Mouse (Mus musculus) heart, embryonic 15.5 days (tissue): ENCODE results near the gene Lmna. TPM values are rescaled to one million over a fixed set of nuclear protein-coding genes. Genes with fewer than 3 reads are reported as not detected.
A peak's percentile ranks its signal among the peaks of the same experiment; 100 is the strongest.

Experiments used
- ATAC-seq: fragments of 200-750 bp; cut with Nextera tagmentation; replicated peaks from 2 replicates; pipeline ENCODE4 v1.8.0; 2017; ENCODE audit warnings: low read depth, moderate TSS enrichment; ENCODE audit not compliant: insufficient number of reproducible peaks, insufficient read depth, low FRiP score
- H3K27ac ChIP-seq: fragments of 300-500 bp; sonication (generic); 2 replicates; pipeline ENCODE4 v1.5.1; 2015; ENCODE audit warnings: mild to moderate bottlenecking, inconsistent platforms
- H3K27me3 ChIP-seq: fragments of 300-500 bp; sonication (generic); 2 replicates; pipeline ENCODE4 v1.6.1; 2015; ENCODE audit warnings: inconsistent platforms
- H3K36me3 ChIP-seq: fragments of 300-500 bp; sonication (generic); 2 replicates; pipeline ENCODE4 v1.6.1; 2015; ENCODE audit warnings: mild to moderate bottlenecking, inconsistent platforms
- H3K4me1 ChIP-seq: fragments of 300-500 bp; sonication (generic); replicated peaks from 2 replicates; pipeline ENCODE4 v1.6.1; 2015; ENCODE audit warnings: inconsistent platforms
- H3K4me2 ChIP-seq: fragments of 300-500 bp; sonication (generic); 2 replicates; pipeline ENCODE4 v1.6.1; 2015; ENCODE audit warnings: inconsistent platforms, mild to moderate bottlenecking, moderate library complexity
- H3K4me3 ChIP-seq: fragments of 300-500 bp; sonication (generic); 2 replicates; pipeline ENCODE4 v1.5.1; 2015; ENCODE audit warnings: mild to moderate bottlenecking, inconsistent platforms
- H3K9ac ChIP-seq: fragments of 300-500 bp; sonication (generic); 2 replicates; pipeline ENCODE4 v1.6.1; 2015; ENCODE audit warnings: mild to moderate bottlenecking, inconsistent platforms
- H3K9me3 ChIP-seq: fragments of 300-500 bp; sonication (generic); replicated peaks from 2 replicates; pipeline ENCODE4 v1.6.1; 2016; ENCODE audit warnings: inconsistent platforms
- WGBS: fragments of 180-500 bp; shearing (Covaris S2); methylation state at CpG from one replicate; pipeline ENCODE4 v1.1.7; 2015; ENCODE audit warnings: mixed read lengths; 5-methylcytosine and 5-hydroxymethylcytosine counted together
- polyA plus RNA-seq: library from polyadenylated mRNA; unstranded; fragments of >200 nt; fragmentation: Nextera tagmentation; extraction: Ambion mirVana; gene quantifications from 2 replicates; pipeline ENCODE4 v1.2.1, GENCODE M21; 2015

Gene Lmna
- polyA plus RNA-seq, 1 experiment from 2014 or later: 110 TPM

DNA sequence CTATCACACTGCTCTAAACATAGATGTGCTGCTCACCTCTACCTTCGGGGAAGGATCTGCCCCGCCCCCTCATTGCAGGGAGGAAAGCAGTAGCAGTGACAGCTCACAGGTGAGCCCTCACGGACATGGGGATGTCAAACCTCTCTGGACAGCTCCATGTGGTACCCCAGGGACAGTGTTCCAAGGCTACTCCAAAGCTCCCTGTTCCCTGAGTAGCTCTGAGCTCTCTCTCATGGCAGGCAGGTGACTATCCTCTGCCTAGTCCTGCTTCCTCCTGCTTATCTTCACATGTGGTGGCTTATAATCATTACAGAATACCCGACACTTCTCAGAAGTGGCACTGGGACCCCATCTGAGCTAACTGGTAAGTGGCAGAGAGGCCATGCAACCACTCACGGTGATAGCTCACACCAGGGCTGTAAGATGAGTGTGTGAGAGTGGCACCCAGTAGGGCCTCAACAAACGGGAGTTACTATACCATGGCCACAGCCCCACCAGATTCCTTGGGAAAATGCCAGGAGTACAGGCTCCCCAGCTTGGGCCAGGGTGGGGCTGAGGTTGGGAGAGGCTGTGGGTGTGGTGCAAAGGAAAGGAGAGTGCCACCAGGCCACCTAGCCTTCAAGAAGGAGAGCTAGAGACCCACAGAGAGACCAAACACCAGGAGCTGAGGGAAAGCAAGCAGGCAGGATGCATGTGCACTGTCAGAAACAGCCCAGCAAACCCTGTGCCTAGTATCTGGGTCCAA lies 37.1 kb upstream of the Lmna start:
- no peak overlapping the region for H3K4me2 ChIP-seq
- no peak for ATAC-seq
- H3K36me3 ChIP-seq: no peaks in the 10 kb centered on the region
- H3K9ac ChIP-seq: no peak overlapping the region
- WGBS: 60% methylated on average over 6 of the region's 6 CpGs
- no peak overlapping the region for H3K4me3 ChIP-seq
- H3K27ac ChIP-seq: no peak overlapping the region
- H3K4me1 ChIP-seq: peaks cover 10% of the 10 kb centered on the region
- H3K9me3 ChIP-seq: no peaks in the 10 kb centered on the region
- H3K27me3 ChIP-seq: no peaks in the 10 kb centered on the region

DNA sequence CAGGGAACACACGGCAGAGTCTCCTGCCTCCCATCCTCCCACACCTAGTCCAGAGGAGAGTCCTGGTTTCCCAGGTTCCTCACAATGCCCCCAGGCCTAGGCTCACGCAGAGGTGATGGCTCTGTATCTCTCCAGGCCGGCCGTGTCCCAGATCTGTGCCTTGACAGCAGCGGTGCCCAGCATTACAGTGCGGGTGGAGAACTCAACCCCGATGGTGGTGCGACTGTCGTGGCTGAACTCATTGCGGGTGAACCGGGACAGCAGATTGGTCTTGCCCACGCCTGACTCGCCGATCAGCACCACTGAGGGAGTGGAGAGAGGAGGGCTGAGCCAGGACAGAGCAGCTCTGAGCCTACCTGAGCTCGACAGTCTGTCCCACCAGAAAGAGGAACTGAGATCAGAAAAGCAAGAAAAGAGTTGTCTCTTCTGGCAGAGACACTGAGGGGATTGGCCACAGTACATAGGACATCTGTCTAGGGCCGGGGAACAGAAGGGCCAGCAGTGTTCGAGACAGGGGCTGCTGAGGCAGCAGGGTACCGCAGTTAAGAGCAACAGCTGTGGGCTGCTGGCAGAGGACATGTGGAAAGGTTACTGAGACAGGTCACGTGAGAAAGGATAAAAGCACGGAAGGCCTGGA lies 35.3 kb upstream of the Lmna start:
- Histone ChIP-seq H3K4me2 (no peak overlapping the region), H3K27me3 (no peaks in the 10 kb centered on the region), H3K9me3 (no peaks in the 10 kb centered on the region), H3K4me1 (peaks cover 8% of the 10 kb centered on the region), H3K36me3 (no peaks in the 10 kb centered on the region; the same call in 1 of the 2 replicates), H3K27ac (no peak overlapping the region), H3K4me3 (no peak overlapping the region), H3K9ac (no peak overlapping the region)
- WGBS: 61% methylated on average over 20 of the region's 20 CpGs
- no peak for ATAC-seq

DNA sequence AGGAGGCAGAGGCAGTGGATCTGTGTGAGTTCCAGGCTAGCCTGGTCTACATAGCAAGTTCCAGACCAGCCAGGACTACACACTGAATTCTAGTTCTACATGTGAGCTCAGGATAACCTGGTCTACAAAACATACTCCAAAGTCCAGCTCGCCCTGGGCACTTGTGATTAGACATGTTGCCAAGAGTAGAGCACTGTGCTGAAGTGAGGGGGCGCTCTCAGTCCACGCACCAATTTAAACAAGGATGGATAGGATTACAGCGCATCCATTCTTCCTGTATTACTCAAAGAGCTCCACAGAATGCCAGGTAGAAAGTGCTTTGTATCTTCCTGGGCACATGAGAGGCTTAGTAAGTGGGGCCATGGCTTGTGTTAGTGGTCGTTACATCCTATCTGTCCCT lies 34.8 kb upstream of the Lmna start:
- H3K27me3 ChIP-seq: no peaks in the 10 kb centered on the region
- H3K36me3 ChIP-seq: no peaks in the 10 kb centered on the region; the same call in 1 of the 2 replicates
- H3K4me3 ChIP-seq: no peak overlapping the region
- peaks cover 11% of the 10 kb centered on the region for H3K4me1 ChIP-seq
- H3K4me2 ChIP-seq: no peak overlapping the region
- no peaks in the 10 kb centered on the region for H3K9me3 ChIP-seq
- no peak overlapping the region for H3K9ac ChIP-seq
- 32% methylated on average over 5 of the region's 5 CpGs for WGBS
- H3K27ac ChIP-seq: no peak overlapping the region
- no peak for ATAC-seq

DNA sequence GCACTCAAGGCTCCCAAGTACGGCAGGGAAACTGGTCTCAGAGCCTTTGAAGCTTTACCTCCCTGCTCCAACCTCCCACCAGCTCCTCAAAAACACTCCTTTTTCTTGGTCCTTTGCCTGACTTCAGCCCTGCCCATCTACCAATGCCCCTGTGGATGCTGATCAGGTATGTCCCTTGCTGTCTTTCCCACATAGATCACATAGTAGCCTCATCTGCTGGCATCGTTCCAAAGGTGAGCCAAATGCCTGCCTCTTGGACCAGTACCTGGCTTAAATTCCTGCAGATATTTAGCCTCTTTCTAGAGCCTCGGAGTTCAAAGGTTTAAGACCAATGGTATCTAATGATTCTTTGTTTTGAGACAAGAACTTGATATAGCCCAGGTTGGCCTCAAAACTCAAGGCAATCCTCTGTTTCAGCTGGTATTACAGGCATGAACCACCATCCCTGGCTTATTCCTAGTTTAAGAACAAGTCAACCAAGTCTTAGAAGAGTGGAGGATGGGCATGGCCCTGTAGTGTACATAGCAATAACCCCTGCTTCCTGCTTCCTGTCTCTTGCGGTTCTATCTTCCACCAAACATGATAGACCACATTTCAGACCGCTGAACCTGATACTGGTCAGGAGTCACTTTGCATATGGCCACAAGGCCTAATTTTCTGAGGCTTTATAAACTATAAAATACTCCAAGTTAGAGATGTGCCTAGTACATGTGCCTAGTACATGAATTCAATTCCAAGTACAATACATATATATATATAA lies 34.1 kb upstream of the Lmna start:
- WGBS: 57% methylated on average over 5 of the region's 5 CpGs
- no peak for ATAC-seq
- no peaks in the 10 kb centered on the region for H3K9me3 ChIP-seq

DNA sequence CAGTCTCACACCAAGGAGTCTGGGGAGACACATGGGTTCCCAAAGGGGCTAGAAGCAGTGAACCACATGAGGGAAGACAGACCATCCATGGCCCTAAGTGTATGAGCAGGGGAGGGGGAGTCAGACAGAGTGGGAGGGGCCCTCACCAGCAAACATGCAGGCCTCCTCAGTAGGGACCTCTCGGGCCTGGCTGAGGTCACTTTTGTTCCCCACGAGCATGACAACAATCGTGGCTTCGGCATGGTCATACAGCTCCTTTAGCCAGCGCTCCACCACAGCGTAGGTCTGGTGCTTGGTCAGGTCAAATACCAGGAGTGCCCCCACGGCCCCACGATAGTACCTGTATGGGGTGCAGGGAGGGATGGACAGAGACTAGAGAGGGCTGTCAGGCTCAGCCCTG lies 33.4 kb upstream of the Lmna start:
- H3K4me2 ChIP-seq: no peak overlapping the region
- peaks cover 5% of the 10 kb centered on the region; the same call in 1 of the 2 replicates for H3K36me3 ChIP-seq
- WGBS: 82% methylated on average over 8 of the region's 8 CpGs

More for the DNA sequence above, 34.1 kb upstream of the Lmna start:
- H3K4me3 ChIP-seq: no peak overlapping the region
- no peak overlapping the region for H3K4me2 ChIP-seq
- no peak overlapping the region for H3K27ac ChIP-seq
- H3K27me3 ChIP-seq: no peaks in the 10 kb centered on the region
- peaks cover 11% of the 10 kb centered on the region for H3K4me1 ChIP-seq
- H3K36me3 ChIP-seq: no peaks in the 10 kb centered on the region; the same call in 1 of the 2 replicates
- no peak overlapping the region for H3K9ac ChIP-seq

DNA sequence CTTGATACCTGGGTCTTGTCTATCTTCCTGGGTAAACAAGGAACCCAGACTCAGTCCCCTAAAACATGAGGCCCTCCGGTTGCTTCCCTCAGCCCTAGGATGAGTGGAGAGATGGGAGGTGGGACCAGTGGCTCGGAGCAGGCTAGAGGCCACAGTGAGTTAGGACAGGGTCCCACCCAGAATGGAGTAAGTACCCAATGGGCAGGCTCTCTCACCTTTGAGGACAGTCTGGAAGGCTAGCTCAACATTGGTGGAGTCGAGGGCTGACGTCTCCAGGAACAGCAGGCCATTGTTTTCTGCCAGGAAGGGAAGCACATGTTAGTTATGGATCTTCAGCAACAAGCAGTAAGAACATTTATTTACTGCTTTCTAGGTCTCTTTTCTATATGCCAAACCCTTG lies 32.7 kb upstream of the Lmna start:
- H3K36me3 ChIP-seq: peaks cover 12% of the 10 kb centered on the region; the same call in 1 of the 2 replicates
- H3K9ac ChIP-seq: no peak overlapping the region
- ATAC-seq: no peak
- 69% methylated on average over 4 of the region's 4 CpGs for WGBS
- no peak overlapping the region for H3K4me3 ChIP-seq
- H3K4me2 ChIP-seq: no peak overlapping the region
- H3K27ac ChIP-seq: no peak overlapping the region
- H3K27me3 ChIP-seq: no peaks in the 10 kb centered on the region
- H3K4me1 ChIP-seq: peaks cover 18% of the 10 kb centered on the region
- H3K9me3 ChIP-seq: no peaks in the 10 kb centered on the region

More for the DNA sequence above, 33.4 kb upstream of the Lmna start:
- ATAC-seq: no peak
- no peaks in the 10 kb centered on the region for H3K9me3 ChIP-seq
- H3K4me1 ChIP-seq: peaks cover 16% of the 10 kb centered on the region
- no peak overlapping the region for H3K9ac ChIP-seq
- H3K27ac ChIP-seq: no peak overlapping the region
- no peak overlapping the region for H3K4me3 ChIP-seq
- no peaks in the 10 kb centered on the region for H3K27me3 ChIP-seq

DNA sequence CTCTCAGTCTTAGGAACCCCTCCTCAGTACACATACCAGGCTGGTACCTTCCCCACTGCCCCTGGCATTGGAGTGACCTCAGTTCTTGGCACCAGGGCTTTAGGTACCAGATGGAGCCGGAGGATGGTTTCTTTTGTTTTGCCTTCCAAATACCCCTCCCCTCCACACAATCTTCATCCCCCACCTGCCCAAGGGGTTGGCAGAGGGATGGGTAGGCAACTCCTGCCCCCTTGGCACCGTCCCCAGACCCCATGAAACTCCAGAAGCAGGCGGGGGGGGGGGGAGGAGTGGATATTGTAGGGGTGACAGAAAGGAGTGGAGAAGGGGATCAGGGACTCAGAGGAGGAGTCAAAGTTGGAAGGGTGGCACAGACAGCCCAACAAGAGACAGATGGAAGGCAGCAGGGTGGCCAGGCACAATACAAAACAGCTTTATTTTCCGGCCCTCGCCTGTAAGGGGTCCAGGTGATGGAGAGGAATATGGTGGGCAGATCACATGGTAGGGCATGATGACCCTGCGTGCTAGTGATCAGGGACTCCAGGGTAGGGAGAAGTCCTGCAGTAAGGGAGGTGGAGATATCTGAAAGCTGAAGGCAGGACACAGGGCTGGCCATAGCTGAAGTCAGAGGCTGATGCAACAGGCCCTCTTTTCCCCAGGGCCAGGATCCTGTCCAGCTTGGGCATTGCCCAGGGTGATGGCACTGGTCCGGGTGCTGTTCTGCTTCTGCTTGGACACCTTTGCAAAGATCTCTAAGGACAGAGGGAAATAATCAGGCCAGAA lies 32.1 kb upstream of the Lmna start:
- peaks cover 24% of the 10 kb centered on the region for H3K4me1 ChIP-seq
- H3K27me3 ChIP-seq: no peaks in the 10 kb centered on the region
- H3K9me3 ChIP-seq: no peaks in the 10 kb centered on the region
- no peak overlapping the region for H3K4me2 ChIP-seq
- H3K9ac ChIP-seq: no peak overlapping the region; the same call in 1 of the 2 replicates
- H3K27ac ChIP-seq: no peak overlapping the region
- H3K4me3 ChIP-seq: no peak overlapping the region
- ATAC-seq: no peak
- 71% methylated on average over 6 of the region's 7 CpGs for whole genome bisulfite sequencing
- H3K36me3 ChIP-seq: peaks cover 19% of the 10 kb centered on the region; the same call in 1 of the 2 replicates

DNA sequence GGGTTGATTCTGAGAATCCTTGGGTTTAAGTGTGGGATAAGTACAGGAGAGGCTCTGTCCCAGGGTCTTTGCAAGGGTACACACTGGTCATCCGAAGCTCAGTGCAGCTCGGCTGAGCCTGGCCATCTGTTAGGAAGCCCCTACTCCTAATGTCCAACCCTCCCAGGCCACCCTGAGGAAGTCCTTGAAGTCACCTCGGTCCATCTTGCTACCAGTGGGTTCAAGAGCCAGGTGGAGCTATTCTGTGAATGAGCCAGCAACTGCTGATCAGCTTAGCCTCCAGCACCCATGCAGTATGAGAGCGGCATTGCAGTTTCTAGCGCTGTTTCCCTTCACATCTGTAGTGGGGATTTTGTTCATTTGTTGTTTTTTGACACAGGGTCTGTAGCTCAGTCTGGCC lies 30.3 kb upstream of the Lmna start:
- Histone ChIP-seq H3K27ac (peak overlapping the region; percentile 31; the same call in 1 of the 2 replicates), H3K9ac (no peak overlapping the region)
- ATAC-seq: no peak

DNA sequence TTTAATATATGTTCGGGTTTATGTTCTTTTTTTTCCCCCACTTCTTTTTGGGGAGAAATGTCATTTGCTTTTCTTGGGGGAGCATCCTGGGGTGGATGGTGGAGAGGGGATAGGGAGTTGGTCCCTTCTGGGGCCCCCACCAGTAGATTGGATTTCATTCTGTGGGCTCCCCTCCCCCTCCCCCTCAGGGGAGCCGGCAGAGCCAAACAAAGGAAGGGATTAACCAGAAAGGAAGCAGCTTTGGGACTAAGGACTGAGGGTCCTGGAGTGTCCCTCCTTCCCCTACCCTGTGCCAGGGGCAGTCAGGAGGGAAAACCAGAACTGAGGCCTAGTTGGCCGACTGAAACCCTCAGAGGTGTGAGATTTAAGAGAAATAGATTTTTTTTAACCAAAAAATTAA lies 29.6 kb upstream of the Lmna start:
- no peak overlapping the region for H3K27ac ChIP-seq
- H3K4me3 ChIP-seq: no peak overlapping the region
- peaks cover 48% of the 10 kb centered on the region for H3K4me1 ChIP-seq
- H3K36me3 ChIP-seq: peaks cover 26% of the 10 kb centered on the region; the same call in 1 of the 2 replicates
- H3K27me3 ChIP-seq: no peaks in the 10 kb centered on the region
- ATAC-seq: no peak
- no peak overlapping the region for H3K9ac ChIP-seq
- 42% methylated on average over 3 of the region's 3 CpGs for WGBS
- H3K4me2 ChIP-seq: no peak overlapping the region
- no peaks in the 10 kb centered on the region for H3K9me3 ChIP-seq

More for the DNA sequence above, 30.3 kb upstream of the Lmna start:
- Histone ChIP-seq H3K36me3 (peaks cover 26% of the 10 kb centered on the region; the same call in 1 of the 2 replicates), H3K27me3 (no peaks in the 10 kb centered on the region), H3K4me2 (no peak overlapping the region), H3K4me1 (peaks cover 41% of the 10 kb centered on the region), H3K9me3 (no peaks in the 10 kb centered on the region), H3K4me3 (no peak overlapping the region)
- WGBS: 55% methylated on average over 5 of the region's 5 CpGs

DNA sequence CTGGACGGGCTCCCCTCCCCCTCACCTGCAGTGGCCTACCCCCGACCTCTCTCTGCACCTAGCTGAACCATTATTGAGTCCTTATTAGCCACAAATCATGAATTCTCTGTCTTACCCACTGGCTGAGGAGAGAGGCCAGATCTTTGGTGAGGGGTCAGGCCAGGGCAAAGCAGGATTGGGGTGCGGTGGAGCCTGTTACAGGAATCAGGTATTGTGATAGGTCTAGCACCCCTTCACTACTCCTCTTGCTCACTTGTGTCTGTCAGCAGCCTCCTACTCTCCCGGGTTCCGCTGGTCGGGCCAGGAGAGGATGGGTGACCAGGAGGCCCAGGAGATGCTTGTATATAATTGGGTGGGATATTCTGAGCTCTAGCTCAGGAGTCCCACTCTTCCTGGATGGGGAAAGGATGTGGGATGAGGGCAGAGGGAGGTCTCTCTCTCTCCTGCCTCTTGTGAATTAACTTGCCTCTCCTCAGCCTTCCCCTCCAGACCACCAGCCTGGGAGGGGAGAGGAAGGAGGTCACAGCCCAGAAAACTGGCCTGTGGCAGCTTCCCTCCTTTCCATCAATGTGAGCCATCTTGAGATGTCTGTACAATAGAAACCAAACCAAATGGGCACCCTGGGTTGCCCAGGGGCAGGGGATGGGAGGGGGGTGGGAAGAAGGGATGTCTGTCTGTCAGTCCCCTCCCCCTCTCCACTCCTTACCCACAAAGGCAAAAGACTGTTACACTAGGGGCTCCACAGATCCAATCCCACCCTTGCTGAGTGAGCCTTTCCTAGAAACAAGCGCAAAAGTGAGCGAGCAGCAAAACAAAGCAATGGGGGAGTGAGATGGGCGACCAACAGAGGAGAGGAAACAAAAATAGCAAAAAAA lies 28.8 kb upstream of the Lmna start:
- H3K4me2 ChIP-seq: no peak overlapping the region
- peaks cover 57% of the 10 kb centered on the region for H3K4me1 ChIP-seq
- H3K27me3 ChIP-seq: no peaks in the 10 kb centered on the region
- no peaks in the 10 kb centered on the region for H3K9me3 ChIP-seq
- no peak overlapping the region for H3K4me3 ChIP-seq
- 60% methylated on average over 9 of the region's 9 CpGs for WGBS
- no peak overlapping the region for H3K27ac ChIP-seq
- H3K36me3 ChIP-seq: peaks cover 26% of the 10 kb centered on the region; the same call in 1 of the 2 replicates
- no peak for ATAC-seq
- no peak overlapping the region for H3K9ac ChIP-seq
